Comparison of ENCODE assay signal across 25 mouse cellular contexts in genomic region chr17:84880946-84881345, GRCm38 (mm10).
DNase-seq lines count a peak whose midpoint lies in the region; ATAC-seq and TF ChIP-seq lines count a peak whose summit lies in the region.
"Had no signal": no experiment of that assay in that cellular context is flagged by ENCODE, and none has a peak within 500 bp of the region (broad histone marks: within the 10 kb centered on the region; RNA-seq: fewer than 3 reads in every experiment).

No protein-coding gene starts in this region.

- H3K4me2 ChIP-seq in liver, postnatal 0 days (ENCODE audit: low read depth, low read length) = no peak overlapping the region
- no peak overlapping the region for H3K4me2 ChIP-seq in liver, embryonic 11.5 days
- H3K4me2 ChIP-seq: hindbrain, embryonic 13.5 days; limb, embryonic 13.5 days; liver, embryonic 12.5 days; midbrain, embryonic 15.5 days; stomach, embryonic 15.5 days had no signal

- TF ChIP-seq POLR2A in cerebellum, adult 2 months (IDR thresholded peaks at IDR 0.05; ENCODE audit: borderline replicate concordance, insufficient read depth, low read length) = no peak
- TF ChIP-seq POLR2A in lung, adult 2 months (IDR thresholded peaks at IDR 0.05; ENCODE audit: borderline replicate concordance, extremely low read depth, low read depth, low read length) = no peak

- no peaks in the 10 kb centered on the region for H3K36me3 ChIP-seq in liver, postnatal 0 days (replicated peaks; ENCODE audit: insufficient read depth, low read length)
- H3K36me3 ChIP-seq in liver, embryonic 11.5 days (ENCODE audit: control insufficient read depth, insufficient read depth, low read length) = no peaks in the 10 kb centered on the region
- H3K36me3 ChIP-seq: hindbrain, embryonic 13.5 days; limb, embryonic 13.5 days; liver, embryonic 12.5 days; midbrain, embryonic 10.5 days; midbrain, embryonic 15.5 days; stomach, embryonic 15.5 days had no signal

- TF ChIP-seq EP300 in liver, postnatal 0 days (IDR thresholded peaks at IDR 0.05; ENCODE audit: low read depth) = no peak

- H3K4me1 ChIP-seq in liver, postnatal 0 days (ENCODE audit: insufficient read depth) = peaks cover 15% of the 10 kb centered on the region
- H3K4me1 ChIP-seq in liver, embryonic 11.5 days (replicated peaks; ENCODE audit: control insufficient read depth, insufficient read depth, low read length) = peaks cover 5% of the 10 kb centered on the region
- peaks cover 6% of the 10 kb centered on the region; the same call in 1 of the 2 replicates for H3K4me1 ChIP-seq in cerebellum, adult 2 months (ENCODE audit: control insufficient read depth, insufficient read depth, low read length)
- no peaks in the 10 kb centered on the region for H3K4me1 ChIP-seq in lung, adult 2 months (ENCODE audit: control insufficient read depth, insufficient read depth, low read length)
- H3K4me1 ChIP-seq: hindbrain, embryonic 13.5 days; limb, embryonic 13.5 days; stomach, embryonic 15.5 days had no signal

- H3K9ac ChIP-seq in liver, postnatal 0 days (replicated peaks) = no peak overlapping the region
- no peak overlapping the region for H3K9ac ChIP-seq in liver, embryonic 11.5 days (ENCODE audit: low read depth, low read length)
- H3K9ac ChIP-seq: hindbrain, embryonic 13.5 days; limb, embryonic 13.5 days; liver, embryonic 12.5 days; midbrain, embryonic 15.5 days; stomach, embryonic 15.5 days had no signal

- no peak for TF ChIP-seq CTCF in liver, postnatal 0 days (IDR thresholded peaks at IDR 0.05; ENCODE audit: low read depth)
- TF ChIP-seq CTCF in cerebellum, adult 2 months (IDR thresholded peaks at IDR 0.05; ENCODE audit: borderline replicate concordance, insufficient read depth, low read depth, low read length) = no peak
- no peak for TF ChIP-seq CTCF in lung, adult 2 months (IDR thresholded peaks at IDR 0.05; ENCODE audit: insufficient read depth, low read length)

- H3K27me3 ChIP-seq in liver, postnatal 0 days (ENCODE audit: insufficient read depth, low read length) = no peaks in the 10 kb centered on the region
- H3K27me3 ChIP-seq in liver, embryonic 11.5 days (replicated peaks; ENCODE audit: control insufficient read depth, insufficient read depth, low read length) = no peaks in the 10 kb centered on the region
- no peaks in the 10 kb centered on the region for H3K27me3 ChIP-seq in cerebellum, adult 2 months (ENCODE audit: control insufficient read depth, insufficient read depth, low read length)
- H3K27me3 ChIP-seq: CH12.LX; hindbrain, embryonic 13.5 days; limb, embryonic 13.5 days; midbrain, embryonic 15.5 days; stomach, embryonic 15.5 days had no signal

- H3K9me3 ChIP-seq in liver, postnatal 0 days (ENCODE audit: low read length) = no peaks in the 10 kb centered on the region
- H3K9me3 ChIP-seq in liver, embryonic 11.5 days (ENCODE audit: control insufficient read depth, low read length) = no peaks in the 10 kb centered on the region
- H3K9me3 ChIP-seq: hindbrain, embryonic 13.5 days; limb, embryonic 13.5 days; liver, embryonic 12.5 days; midbrain, embryonic 10.5 days; midbrain, embryonic 15.5 days; stomach, embryonic 15.5 days had no signal

- DNase-seq in liver, postnatal 0 days = no peak
- no peak for DNase-seq in liver, embryonic 11.5 days (ENCODE audit: low spot score)
- DNase-seq in cerebellum, adult 2 months = no peak
- DNase-seq in testis, postnatal 14 days (ENCODE audit: low spot score) = no peak
- no peak for DNase-seq in lung, adult 2 months
- DNase-seq: adrenal gland, postnatal 10 days; cerebellum, adult 9-10 months; kidney, adult 18-20 months; kidney, postnatal 36 days; lung, adult 18-20 months; lung, postnatal 10 days; thymus, postnatal 14 days had no signal

- 0 out of 2 replicates have a peak overlapping the region, but pooled peaks have one; percentile 1 for H3K27ac ChIP-seq in liver, postnatal 0 days (ENCODE audit: low read depth)
- H3K27ac ChIP-seq in liver, embryonic 11.5 days (ENCODE audit: low read depth, low read length) = no peak overlapping the region
- no peak overlapping the region for H3K27ac ChIP-seq in cerebellum, adult 2 months (ENCODE audit: insufficient read depth, low read length)
- H3K27ac ChIP-seq: hindbrain, embryonic 13.5 days; layer of hippocampus, adult 2 months; limb, embryonic 13.5 days; liver, embryonic 12.5 days; macrophage; midbrain, embryonic 10.5 days; midbrain, embryonic 15.5 days; stomach, embryonic 15.5 days had no signal

- no peak overlapping the region for H3K4me3 ChIP-seq in liver, postnatal 0 days (ENCODE audit: low read depth, low read length)
- no peak overlapping the region for H3K4me3 ChIP-seq in liver, embryonic 11.5 days (ENCODE audit: low read depth, low read length)
- H3K4me3 ChIP-seq in cerebellum, adult 2 months (replicated peaks; ENCODE audit: insufficient read depth, low read depth, low read length) = no peak overlapping the region
- no peak overlapping the region for H3K4me3 ChIP-seq in lung, adult 2 months (replicated peaks; ENCODE audit: extremely low read depth, low read depth, low read length)
- H3K4me3 ChIP-seq: erythroblast, embryonic 14.5 days; hindbrain, embryonic 13.5 days; layer of hippocampus, adult 2 months; limb, embryonic 13.5 days; liver, embryonic 12.5 days; midbrain, embryonic 10.5 days; midbrain, embryonic 15.5 days; stomach, embryonic 15.5 days had no signal

- ATAC-seq in liver, postnatal 0 days = no peak
- no peak for ATAC-seq in liver, embryonic 11.5 days (replicated peaks; ENCODE audit: low FRiP score)
- ATAC-seq in granulocyte monocyte progenitor cell, adult 5-6 weeks (replicated peaks; ENCODE audit: poor library complexity, severe bottlenecking) = peak; percentile 89
- peak; percentile 75 for ATAC-seq in monocyte, adult 5-6 weeks (replicated peaks; ENCODE audit: insufficient number of reproducible peaks, low FRiP score, low TSS enrichment, poor library complexity, severe bottlenecking)
- ATAC-seq: forebrain, embryonic 16.5 days; liver, embryonic 12.5 days; midbrain, embryonic 15.5 days had no signal

- WGBS in liver, postnatal 0 days (ENCODE audit: insufficient replicate concordance) = 59% methylated on average over 2 of the region's 2 CpGs
- WGBS in liver, embryonic 11.5 days = 69% methylated on average over 2 of the region's 2 CpGs
- 89% methylated on average over 2 of the region's 2 CpGs for WGBS in cerebellum, adult 2 months
- WGBS in lung, adult 2 months = 74% methylated on average over 2 of the region's 2 CpGs

Comparison
In these comparisons a context has a peak if more than half of its experiments do, and no peak if none do; other contexts are left out.
1. ATAC-seq: peak in granulocyte monocyte progenitor cell, adult 5-6 weeks (single experiment) and monocyte, adult 5-6 weeks (single experiment); none in liver, postnatal 0 days (single experiment) and liver, embryonic 11.5 days (single experiment).